9 mouse cellular contexts compared by ENCODE assay signal in genomic region chr3:133614712-133615426, GRCm38 (mm10).
DNase-seq lines count a peak whose midpoint lies in the region; ATAC-seq lines count a peak whose summit lies in the region.
"Had no signal": no experiment of that assay in that cellular context is flagged by ENCODE, and none has a peak within 500 bp of the region (broad histone marks: within the 10 kb centered on the region; RNA-seq: fewer than 3 reads in every experiment).

No protein-coding gene starts in this region.

- WGBS in heart, embryonic 14.5 days = 36% methylated on average over 14 of the region's 14 CpGs
- WGBS in forebrain, embryonic 10.5 days = 39% methylated on average over 14 of the region's 14 CpGs
- 41% methylated on average over 14 of the region's 14 CpGs for WGBS in intestine, embryonic 15.5 days

- H3K27ac ChIP-seq in heart, embryonic 14.5 days (replicated peaks in 1 of 2; ENCODE audit: control insufficient read depth in 1 of 2, insufficient read depth in 1 of 2, low read depth in 2 of 2, low read length in 2 of 2) = no peak overlapping the region
- peak overlapping the region; percentile 48; the same call in 1 of the 2 replicates for H3K27ac ChIP-seq in forebrain, embryonic 10.5 days
- H3K27ac ChIP-seq in intestine, embryonic 15.5 days = no peak overlapping the region
- H3K27ac ChIP-seq: macrophage had no signal

- peak overlapping the region; percentile 34 for H3K4me2 ChIP-seq in heart, embryonic 14.5 days (ENCODE audit: low read length)
- H3K4me2 ChIP-seq in intestine, embryonic 15.5 days (replicated peaks) = peak overlapping the region; percentile 24

- intact Hi-C loops in heart, postnatal 25 days (cut with DNase I) = no loop called here

- no peak overlapping the region for H3K4me3 ChIP-seq in heart, embryonic 14.5 days (ENCODE audit: control insufficient read depth in 1 of 2, insufficient read depth in 1 of 2, low read depth in 1 of 2, low read length in 2 of 2)
- peak overlapping the region; percentile 30; the same call in 1 of the 2 replicates for H3K4me3 ChIP-seq in forebrain, embryonic 10.5 days
- no peak overlapping the region for H3K4me3 ChIP-seq in intestine, embryonic 15.5 days (replicated peaks)

- DNase-seq in heart, postnatal 25 days (ENCODE audit: low spot score) = no peak
- peak; percentile 25 for DNase-seq in brain, adult 2 months (ENCODE audit: low read depth, low spot score)
- DNase-seq in forebrain, embryonic 10.5 days (ENCODE audit: extremely low spot score, low spot score) = no peak
- DNase-seq in urinary bladder, postnatal 14 days (ENCODE audit: low spot score) = no peak
- no peak for DNase-seq in adrenal gland, postnatal 25 days
- DNase-seq in T-cell, adult 2 months (ENCODE audit: low spot score) = no peak

- H3K36me3 ChIP-seq in heart, embryonic 14.5 days (ENCODE audit: control insufficient read depth, insufficient read depth, low read length) = no peaks in the 10 kb centered on the region
- H3K36me3 ChIP-seq in forebrain, embryonic 10.5 days (replicated peaks) = no peaks in the 10 kb centered on the region
- no peaks in the 10 kb centered on the region for H3K36me3 ChIP-seq in intestine, embryonic 15.5 days

- no peak overlapping the region for H3K9ac ChIP-seq in heart, embryonic 14.5 days (ENCODE audit: low read length)
- no peak overlapping the region for H3K9ac ChIP-seq in intestine, embryonic 15.5 days

- no peak for ATAC-seq in heart, embryonic 14.5 days (ENCODE audit: insufficient number of reproducible peaks, insufficient read depth, low FRiP score, low read depth)
- no peak for ATAC-seq in intestine, embryonic 15.5 days

- no peaks in the 10 kb centered on the region for H3K27me3 ChIP-seq in heart, embryonic 14.5 days (ENCODE audit: control insufficient read depth, insufficient read depth, low read length)
- H3K27me3 ChIP-seq in forebrain, embryonic 10.5 days (ENCODE audit: poor library complexity, severe bottlenecking) = no peaks in the 10 kb centered on the region
- no peaks in the 10 kb centered on the region for H3K27me3 ChIP-seq in intestine, embryonic 15.5 days (replicated peaks)

- H3K9me3 ChIP-seq in heart, embryonic 14.5 days (ENCODE audit: control insufficient read depth, low read length) = 0 out of 2 replicates have a peak, but pooled peaks cover 5% of the 10 kb centered on the region
- no peaks in the 10 kb centered on the region for H3K9me3 ChIP-seq in forebrain, embryonic 10.5 days
- H3K9me3 ChIP-seq in intestine, embryonic 15.5 days = no peaks in the 10 kb centered on the region

- peaks cover 0 to 3% of the 10 kb centered on the region in 2 experiments; a peak in 3 of 4 replicates for H3K4me1 ChIP-seq in heart, embryonic 14.5 days (ENCODE audit: control insufficient read depth in 2 of 2, insufficient read depth in 2 of 2, low read length in 2 of 2)
- peaks cover 16% of the 10 kb centered on the region for H3K4me1 ChIP-seq in forebrain, embryonic 10.5 days
- no peaks in the 10 kb centered on the region for H3K4me1 ChIP-seq in intestine, embryonic 15.5 days (replicated peaks)
